Mouse (Mus musculus): Measurements from ENCODE around the gene Tmem126a. TPM values are rescaled to one million over a fixed set of nuclear protein-coding genes. Genes with fewer than 3 reads are reported as not detected.

The Tmem126a gene
- 135 and 140 TPM in 2 replicates for polyA plus RNA-seq (2016; fragmentation: Nextera tagmentation; extraction: Ambion mirVana)

- Histone ChIP-seq H3K9me3 (no peaks in the 10 kb centered on the region), H3K4me3 (peak within 1 kb of the TSS; percentile 81), H3K4me1 (peaks cover 18% of the 10 kb centered on the region), H3K27ac (peak within 1 kb of the TSS; percentile 93), H3K36me3 (replicated peaks) (peaks cover 29% of the 10 kb centered on the region), H3K27me3 (ENCODE audit: poor library complexity, severe bottlenecking) (no peaks in the 10 kb centered on the region)
- DNase-seq (ENCODE audit: extremely low spot score, low spot score) = peak; percentile 90
- under 1% methylated on average over 41 of the region's 41 CpGs for WGBS
These were observed at the start of gene Tmem126a for GRCm38 (mm10) chr7:90456845-90457468. Gene Tmem126a, minus strand, starts transcription at chr7:90457229.

GRCm38 (mm10) chr7:90482607-90483006 is 25.6 kb upstream of the Tmem126a start:
- Histone ChIP-seq H3K9me3 (no peaks in the 10 kb centered on the region), H3K36me3 (replicated peaks) (no peaks in the 10 kb centered on the region), H3K4me1 (no peaks in the 10 kb centered on the region), H3K4me3 (no peak overlapping the region), H3K27me3 (ENCODE audit: poor library complexity, severe bottlenecking) (peaks cover 12% of the 10 kb centered on the region), H3K27ac (no peak overlapping the region)
- WGBS = 90% methylated on average over 2 of the region's 2 CpGs
- no peak for DNase-seq (ENCODE audit: extremely low spot score, low spot score)

GRCm38 (mm10) chr7:90476313-90477245 is 19.6 kb upstream of the Tmem126a start, which contains the start of gene Dlg2:
Gene Dlg2, plus strand, starts transcription at chr7:90476672.
- no peak for DNase-seq (ENCODE audit: extremely low spot score, low spot score)
- Histone ChIP-seq H3K4me3 (peak within 1 kb of the TSS; percentile 73), H3K4me1 (peaks cover 17% of the 10 kb centered on the region), H3K36me3 (replicated peaks) (no peaks in the 10 kb centered on the region; the same call in 1 of the 2 replicates), H3K27me3 (ENCODE audit: poor library complexity, severe bottlenecking) (peaks cover 21% of the 10 kb centered on the region), H3K9me3 (no peaks in the 10 kb centered on the region), H3K27ac (peak within 1 kb of the TSS; percentile 86)
- WGBS = under 1% methylated on average over 32 of the region's 32 CpGs

GRCm38 (mm10) chr7:90475793-90476312 is 18.8 kb upstream of the Tmem126a start, which contains the start of gene Tmem126b:
Gene Tmem126b, minus strand, starts transcription at chr7:90476001.
- H3K4me1 ChIP-seq = peaks cover 17% of the 10 kb centered on the region
- peak within 1 kb of the TSS; percentile 86 for H3K27ac ChIP-seq
- peak within 1 kb of the TSS; percentile 73 for H3K4me3 ChIP-seq
- H3K36me3 ChIP-seq (replicated peaks) = no peaks in the 10 kb centered on the region; the same call in 1 of the 2 replicates
- peaks cover 21% of the 10 kb centered on the region for H3K27me3 ChIP-seq (ENCODE audit: poor library complexity, severe bottlenecking)
- peak; percentile 99 for DNase-seq (ENCODE audit: extremely low spot score, low spot score)
- under 1% methylated on average over 36 of the region's 36 CpGs for WGBS
- H3K9me3 ChIP-seq = no peaks in the 10 kb centered on the region

GRCm38 (mm10) chr7:90473511-90473910 is 16.5 kb upstream of the Tmem126a start:
- 76% methylated on average over 2 of the region's 2 CpGs for WGBS
- no peak overlapping the region for H3K27ac ChIP-seq
- DNase-seq (ENCODE audit: extremely low spot score, low spot score) = no peak
- no peak overlapping the region for H3K4me3 ChIP-seq
- H3K9me3 ChIP-seq = no peaks in the 10 kb centered on the region
- H3K27me3 ChIP-seq (ENCODE audit: poor library complexity, severe bottlenecking) = peaks cover 18% of the 10 kb centered on the region
- H3K4me1 ChIP-seq = peaks cover 17% of the 10 kb centered on the region
- H3K36me3 ChIP-seq (replicated peaks) = peaks cover 19% of the 10 kb centered on the region

GRCm38 (mm10) chr7:90461441-90461840 is 4.4 kb upstream of the Tmem126a start:
- Histone ChIP-seq H3K36me3 (replicated peaks) (no peaks in the 10 kb centered on the region), H3K4me1 (peaks cover 9% of the 10 kb centered on the region), H3K4me3 (no peak overlapping the region), H3K27me3 (ENCODE audit: poor library complexity, severe bottlenecking) (no peaks in the 10 kb centered on the region), H3K27ac (no peak overlapping the region), H3K9me3 (no peaks in the 10 kb centered on the region)
- WGBS = 97% methylated on average over 5 of the region's 5 CpGs
- DNase-seq (ENCODE audit: extremely low spot score, low spot score) = no peak

GRCm38 (mm10) chr7:90460930-90461329 is 3.9 kb upstream of the Tmem126a start:
- H3K36me3 ChIP-seq (replicated peaks) = no peaks in the 10 kb centered on the region
- no peaks in the 10 kb centered on the region for H3K9me3 ChIP-seq
- DNase-seq (ENCODE audit: extremely low spot score, low spot score) = no peak
- WGBS = 24% methylated on average over 14 of the region's 14 CpGs
- no peak overlapping the region; the same call in 1 of the 2 replicates for H3K4me3 ChIP-seq
- no peaks in the 10 kb centered on the region for H3K27me3 ChIP-seq (ENCODE audit: poor library complexity, severe bottlenecking)
- H3K27ac ChIP-seq = no peak overlapping the region
- H3K4me1 ChIP-seq = peaks cover 14% of the 10 kb centered on the region

GRCm38 (mm10) chr7:90460330-90460729 is 3.3 kb upstream of the Tmem126a start:
- WGBS = 70% methylated on average over 10 of the region's 10 CpGs
- Histone ChIP-seq H3K36me3 (replicated peaks) (no peaks in the 10 kb centered on the region), H3K27me3 (ENCODE audit: poor library complexity, severe bottlenecking) (no peaks in the 10 kb centered on the region), H3K9me3 (no peaks in the 10 kb centered on the region), H3K4me1 (peaks cover 18% of the 10 kb centered on the region), H3K27ac (no peak overlapping the region), H3K4me3 (no peak overlapping the region)
- no peak for DNase-seq (ENCODE audit: extremely low spot score, low spot score)

- no peak for DNase-seq (ENCODE audit: extremely low spot score, low spot score)
- Histone ChIP-seq H3K36me3 (replicated peaks) (peaks cover 24% of the 10 kb centered on the region), H3K27ac (peak overlapping the region; percentile 93), H3K4me3 (peak overlapping the region; percentile 81), H3K27me3 (ENCODE audit: poor library complexity, severe bottlenecking) (no peaks in the 10 kb centered on the region), H3K4me1 (peaks cover 18% of the 10 kb centered on the region), H3K9me3 (no peaks in the 10 kb centered on the region)
- 30% methylated on average over 10 of the region's 10 CpGs for WGBS
These were observed 488 bp upstream of the Tmem126a start for GRCm38 (mm10) chr7:90457517-90457916.

GRCm38 (mm10) chr7:90456149-90456844 is 732 bp downstream of the Tmem126a start:
- Histone ChIP-seq H3K27ac (peak overlapping the region; percentile 93), H3K36me3 (replicated peaks) (peaks cover 36% of the 10 kb centered on the region)
- no peak for DNase-seq (ENCODE audit: extremely low spot score, low spot score)

GRCm38 (mm10) chr7:90444206-90444605 is 12.8 kb downstream of the Tmem126a start:
- Histone ChIP-seq H3K4me3 (peak overlapping the region; percentile 94), H3K27me3 (ENCODE audit: poor library complexity, severe bottlenecking) (no peaks in the 10 kb centered on the region), H3K9me3 (no peaks in the 10 kb centered on the region), H3K4me1 (peaks cover 22% of the 10 kb centered on the region), H3K36me3 (replicated peaks) (peaks cover 37% of the 10 kb centered on the region), H3K27ac (peak overlapping the region; percentile 99)
- WGBS = under 1% methylated on average over 6 of the region's 6 CpGs
- DNase-seq (ENCODE audit: extremely low spot score, low spot score) = no peak

More at GRCm38 (mm10) chr7:90456149-90456844, 732 bp downstream of the Tmem126a start:
- 50% methylated on average over 7 of the region's 7 CpGs for WGBS
- H3K9me3 ChIP-seq = no peaks in the 10 kb centered on the region
- no peaks in the 10 kb centered on the region for H3K27me3 ChIP-seq (ENCODE audit: poor library complexity, severe bottlenecking)
- peak overlapping the region; percentile 81 for H3K4me3 ChIP-seq
- peaks cover 18% of the 10 kb centered on the region for H3K4me1 ChIP-seq
